Mouse (Mus musculus): ENCODE data around the gene Kcnma1.

The Kcnma1 gene

DNA sequence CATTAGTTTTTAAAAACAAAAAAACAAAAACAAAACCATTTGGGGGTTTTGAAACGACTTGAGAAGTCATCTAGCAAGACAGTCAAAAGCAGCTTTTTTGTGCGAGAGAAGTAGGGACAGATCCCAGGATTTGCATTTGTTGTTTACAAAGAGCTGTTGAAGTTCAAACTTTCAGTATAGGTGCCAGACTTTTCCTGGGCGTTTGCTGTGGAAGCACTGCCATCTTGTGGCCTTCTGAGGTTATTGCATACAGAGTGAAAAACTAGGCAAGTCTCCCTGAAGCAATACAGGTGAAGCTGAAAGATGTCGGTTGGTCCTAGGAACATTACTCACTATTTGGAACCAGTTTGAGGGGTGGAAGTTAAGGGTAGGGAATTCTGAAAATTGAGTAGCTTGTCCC lies 484.6 kb downstream of the Kcnma1 start:
- in situ Hi-C loops (cut with MboI, MseI): no loop called here

DNA sequence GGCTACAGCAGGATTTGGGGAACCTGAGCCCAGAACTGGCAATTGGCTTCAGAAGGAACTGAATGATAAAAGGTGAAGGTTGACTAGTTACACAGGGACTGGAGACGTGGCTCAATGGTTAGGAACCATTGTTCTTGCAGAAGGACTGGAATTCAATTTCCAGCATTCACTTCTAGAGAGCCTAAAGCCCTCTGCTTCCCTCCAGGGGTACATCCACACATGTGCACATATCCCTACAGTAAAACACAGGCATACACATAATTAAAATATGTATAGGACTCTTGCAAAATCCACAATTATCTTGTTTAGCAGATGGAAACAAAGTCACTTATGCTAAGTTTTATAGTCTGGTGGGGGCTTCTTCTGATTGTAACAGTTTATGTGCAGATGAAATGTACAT lies 485.1 kb downstream of the Kcnma1 start:
- in situ Hi-C loops (cut with MboI, MseI): no loop called here

GRCm38 (mm10) chr14:23525910-23526309 lies 488.4 kb downstream of the Kcnma1 start:
- in situ Hi-C loops (cut with MboI, MseI): no loop called here

GRCm38 (mm10) chr14:23523825-23524491 lies 490.3 kb downstream of the Kcnma1 start:
- in situ Hi-C loops (cut with MboI, MseI): no loop called here

DNA sequence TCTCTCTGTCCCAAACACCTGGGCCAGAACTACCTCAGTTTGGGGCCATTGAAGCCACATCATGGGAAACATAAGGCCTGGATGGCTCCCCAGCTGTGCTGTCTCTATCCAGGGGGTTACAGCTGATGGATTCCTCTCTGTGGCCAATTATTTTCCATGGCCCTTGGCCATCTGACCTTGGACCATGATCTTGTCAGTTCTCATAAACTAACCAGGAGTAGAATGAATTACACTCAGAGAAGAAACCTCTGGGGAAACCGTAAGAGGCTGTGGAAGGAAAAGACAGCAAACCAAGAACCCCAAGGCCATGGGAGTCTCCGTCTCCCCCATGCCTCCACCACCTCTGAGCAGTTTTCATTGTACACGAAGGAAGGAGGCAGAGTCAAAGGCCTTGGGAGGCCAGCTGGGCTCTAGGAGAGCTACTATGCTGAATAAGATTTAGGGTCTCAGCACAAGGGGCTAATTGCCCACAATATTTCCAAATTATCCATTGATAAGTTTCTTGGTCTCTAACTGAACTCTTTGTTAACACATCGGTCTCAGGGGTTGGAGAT lies 491.6 kb downstream of the Kcnma1 start:
- in situ Hi-C loops (cut with MboI, MseI): no loop called here

GRCm38 (mm10) chr14:23521080-23521684 lies 493.1 kb downstream of the Kcnma1 start:
- in situ Hi-C loops (cut with MboI, MseI): no loop called here

DNA sequence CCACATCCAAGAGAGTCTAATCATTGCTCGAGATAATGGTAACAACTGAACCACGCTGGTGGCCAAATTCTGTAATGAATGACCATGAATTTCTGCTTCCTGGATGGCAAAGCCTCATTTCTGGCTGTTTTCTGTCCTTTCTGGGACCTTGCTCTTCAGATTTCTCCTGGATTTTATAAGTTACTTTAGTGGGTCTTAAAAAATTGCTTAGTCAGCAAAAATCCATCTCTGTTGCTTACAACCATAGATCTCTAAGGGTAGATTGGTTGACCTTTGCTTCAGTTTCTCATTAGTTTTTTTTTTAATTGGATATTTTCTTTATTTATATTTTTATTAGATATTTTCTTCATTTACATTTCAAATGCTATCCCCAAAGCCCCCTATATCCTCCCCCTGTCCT lies 496.9 kb downstream of the Kcnma1 start:
- in situ Hi-C loops (cut with MboI, MseI): no loop called here

GRCm38 (mm10) chr14:23509792-23510191 lies 504.5 kb downstream of the Kcnma1 start:
- in situ Hi-C loops (cut with MboI, MseI): loop anchor here (10.0 kb wide), 1 partner anchor 1525 kb away; no protein-coding TSS in a partner anchor

- in situ Hi-C loops (cut with MboI, MseI): loop anchor here (10.0 kb wide), 1 partner anchor 1532 kb away; no protein-coding TSS in a partner anchor
These were observed 512.0 kb downstream of the Kcnma1 start for GRCm38 (mm10) chr14:23502236-23502790.

GRCm38 (mm10) chr14:23496801-23497200 lies 517.5 kb downstream of the Kcnma1 start:
- in situ Hi-C loops (cut with MboI, MseI): no loop called here

- in situ Hi-C loops (cut with MboI, MseI): no loop called here
These were observed 518.0 kb downstream of the Kcnma1 start for GRCm38 (mm10) chr14:23496236-23496740.

DNA sequence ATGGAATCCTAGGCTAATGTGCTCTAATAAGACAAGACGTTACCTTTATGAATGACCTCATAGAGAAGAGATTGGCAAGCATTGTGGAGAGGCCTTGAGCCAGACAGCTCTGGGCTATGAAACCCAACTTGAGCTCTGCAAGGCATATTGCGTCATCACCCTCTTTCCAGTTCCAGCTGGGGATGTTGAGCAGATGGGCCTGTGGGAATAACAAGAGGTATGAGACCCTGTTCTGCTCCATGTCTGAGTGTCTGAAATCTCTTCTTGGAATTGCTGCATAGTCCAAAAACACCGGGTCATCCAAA lies 519.8 kb downstream of the Kcnma1 start:
- in situ Hi-C loops (cut with MboI, MseI): no loop called here

DNA sequence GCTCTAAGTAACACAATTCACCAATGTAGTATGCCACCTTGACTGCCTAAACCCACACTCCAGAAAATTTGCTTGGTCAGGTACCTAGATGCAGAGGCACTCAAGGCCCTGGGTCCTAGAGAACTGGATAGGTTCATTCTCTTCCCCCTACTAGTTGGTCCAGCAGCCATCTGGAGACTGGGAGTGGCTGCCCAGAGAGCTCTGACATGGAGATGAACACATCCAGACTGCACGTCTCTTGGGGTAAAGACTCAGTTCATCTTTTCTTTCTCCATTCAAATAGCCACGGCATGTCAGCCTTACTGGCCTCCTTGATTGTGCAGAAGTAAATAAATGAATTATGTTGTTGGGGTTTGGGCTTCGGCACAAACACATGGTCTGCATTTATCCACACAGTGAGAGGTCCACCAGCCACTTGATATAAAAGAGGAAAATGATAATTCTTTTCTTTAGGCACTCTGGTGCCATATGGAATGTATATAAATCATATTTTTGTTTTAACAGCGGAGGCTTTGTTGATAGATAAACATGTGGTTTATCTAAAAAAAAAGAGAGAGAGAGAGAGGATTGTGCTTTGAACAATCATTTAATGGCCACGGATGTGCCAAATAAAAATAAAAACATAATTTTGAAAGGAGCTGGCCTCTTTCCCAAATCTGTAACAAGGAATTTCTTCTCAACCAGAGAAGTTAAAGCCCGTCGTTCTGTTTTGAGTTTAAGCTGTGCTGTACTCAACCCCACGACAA lies 520.4 kb downstream of the Kcnma1 start:
- in situ Hi-C loops (cut with MboI, MseI): no loop called here

DNA sequence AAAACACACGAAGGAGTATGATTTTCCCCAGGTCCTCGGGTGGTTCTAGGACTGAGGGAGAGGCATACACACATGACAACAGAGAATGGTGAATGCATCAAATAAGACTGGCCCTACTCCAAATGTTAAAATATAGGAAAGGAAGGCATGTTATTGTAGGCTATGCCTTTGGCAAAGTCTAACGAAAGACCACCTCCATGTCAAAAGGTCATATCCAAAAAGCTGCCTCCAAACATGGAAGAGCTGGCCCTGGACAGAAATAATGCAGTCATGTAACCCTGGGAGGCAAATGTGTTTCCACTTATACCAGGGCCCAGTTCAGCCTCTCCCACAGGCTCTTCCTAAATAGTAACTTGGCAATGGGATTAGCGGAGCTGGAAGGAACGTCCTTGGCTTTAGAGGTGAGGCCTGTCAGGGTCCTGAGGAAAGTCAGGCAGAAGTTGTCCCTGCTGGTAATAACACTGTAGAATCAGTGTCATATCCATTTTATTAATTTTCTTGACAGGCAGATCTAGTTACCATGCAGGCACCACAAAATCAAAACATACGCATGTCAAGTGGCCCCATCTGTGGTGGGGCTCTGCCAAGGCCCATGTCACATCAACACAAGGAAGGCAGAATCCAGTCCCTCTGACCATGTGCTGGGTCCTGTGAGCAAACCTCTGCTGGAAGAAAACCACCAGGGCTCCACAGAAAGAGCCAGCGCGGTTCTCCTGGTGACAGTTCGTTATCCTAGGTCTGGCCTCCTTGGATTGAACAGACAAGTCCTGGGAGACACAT lies 521.5 kb downstream of the Kcnma1 start:
- in situ Hi-C loops (cut with MboI, MseI): no loop called here

DNA sequence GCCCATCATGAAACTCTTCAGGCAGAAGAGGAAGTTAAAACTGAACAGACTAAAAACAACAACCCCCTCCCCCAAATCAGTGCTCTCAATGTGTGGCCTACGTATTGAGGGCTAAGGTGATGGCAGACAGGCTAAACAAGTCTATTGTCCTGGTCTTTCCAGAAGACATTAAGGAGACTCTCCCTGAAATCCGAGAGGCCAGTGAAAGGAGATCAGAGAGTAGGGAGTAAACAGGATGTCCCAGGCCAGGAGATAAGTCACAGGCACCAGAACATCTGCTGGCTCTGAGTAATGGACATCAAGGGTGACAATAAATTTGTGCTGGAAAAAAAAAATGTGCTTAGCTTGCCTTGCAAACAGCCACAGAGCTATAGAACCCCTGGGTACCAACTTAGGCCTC lies 522.9 kb downstream of the Kcnma1 start:
- in situ Hi-C loops (cut with MboI, MseI): no loop called here

DNA sequence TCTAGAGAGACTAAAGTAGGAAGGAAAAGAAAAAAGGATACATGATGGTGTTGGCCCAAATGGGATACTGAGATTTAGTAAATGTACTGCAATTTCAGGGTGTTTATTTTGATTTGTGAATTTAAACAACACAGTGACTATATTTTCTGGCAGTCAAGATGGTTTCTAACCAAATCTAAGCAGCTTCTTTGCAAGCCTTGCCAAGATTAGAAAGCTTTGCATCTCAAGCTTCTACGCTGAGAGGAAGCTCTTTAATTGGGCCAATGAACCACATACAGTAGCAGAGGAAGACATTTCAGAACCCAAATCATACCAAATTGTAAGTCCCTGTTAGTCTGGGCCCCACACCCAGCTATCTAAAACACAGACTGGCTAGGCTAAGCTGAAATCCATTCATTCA lies 527.6 kb downstream of the Kcnma1 start:
- in situ Hi-C loops (cut with MboI, MseI): no loop called here

- in situ Hi-C loops (cut with MboI, MseI): no loop called here
These were observed 528.3 kb downstream of the Kcnma1 start for GRCm38 (mm10) chr14:23485802-23486500.

GRCm38 (mm10) chr14:23475129-23475528 lies 539.2 kb downstream of the Kcnma1 start:
- in situ Hi-C loops (cut with MboI, MseI): no loop called here

- in situ Hi-C loops (cut with MboI, MseI): no loop called here
These were observed 544.2 kb downstream of the Kcnma1 start for GRCm38 (mm10) chr14:23470071-23470470.

DNA sequence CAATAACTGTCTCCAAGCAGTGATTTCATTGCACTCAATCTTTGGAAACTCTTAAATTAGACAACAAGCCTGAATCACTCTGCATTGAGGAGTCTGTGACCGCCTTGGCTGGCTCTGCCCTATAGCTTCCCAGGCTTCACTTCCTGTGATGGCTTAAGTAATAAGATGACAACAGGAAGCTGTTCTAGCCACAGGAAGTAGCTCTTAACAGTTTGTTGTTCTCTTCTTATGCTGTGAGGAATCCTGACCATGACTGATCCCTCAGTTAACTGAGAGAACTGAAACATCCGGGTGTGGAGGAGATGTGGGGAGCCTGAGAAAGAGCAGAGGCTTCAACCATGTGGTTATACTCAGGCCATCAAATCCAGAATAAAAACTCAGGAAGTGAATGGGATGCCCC lies 549.2 kb downstream of the Kcnma1 start:
- in situ Hi-C loops (cut with MboI, MseI): no loop called here

- in situ Hi-C loops (cut with MboI, MseI): no loop called here
These were observed 555.7 kb downstream of the Kcnma1 start for GRCm38 (mm10) chr14:23458560-23458959.
